Mouse (Mus musculus) erythroblast, embryonic 14.5 days (primary cell): ENCODE data around the gene Rec114.

Experiments used
- GATA1 ChIP-seq: IDR thresholded peaks from 2 replicates; pipeline ENCODE4 v1.6.1; 2012; ENCODE audit warnings: low read length, inconsistent platforms, mixed read lengths
- TAL1 ChIP-seq: IDR thresholded peaks from 3 replicates; pipeline ENCODE4 v1.6.1; 2012; ENCODE audit warnings: low read length, inconsistent platforms, mixed read lengths

GRCm38 (mm10) chr9:58706024-58706423 lies 37.7 kb downstream of the Rec114 start:
- TF ChIP-seq TAL1 (no peak), GATA1 (no peak)
